Mouse (Mus musculus) MEL (cell line): ENCODE measurements around the gene Suclg2. TPM values are rescaled to one million over a fixed set of nuclear protein-coding genes. Genes with fewer than 3 reads are reported as not detected.

Source experiments
- DNase-seq: peaks from one replicate; pipeline ENCODE4 v3.0.0; 2011; ENCODE audit warnings: low read depth, low spot score
- H3K27ac ChIP-seq: 2 replicates; pipeline ENCODE4 v1.5.1; 2012; ENCODE audit warnings: low read depth, mild to moderate bottlenecking, control low read depth, low read length, moderate library complexity; ENCODE audit not compliant: control insufficient read depth
- H3K27me3 ChIP-seq, 2 experiments: fragments of 150-350 bp in 1 of 2; sonication (generic) in 1 of 2; 2 replicates each; pipeline ENCODE4 v1.6.1; 2012; ENCODE audit warnings: low read length in 2 of 2, mild to moderate bottlenecking in 2 of 2, improper control_type of control experiment in 1 of 2, moderate library complexity in 1 of 2; ENCODE audit not compliant: insufficient read depth in 2 of 2, control insufficient read depth in 1 of 2
- H3K36me3 ChIP-seq, 2 experiments: 2 replicates each; pipeline ENCODE4 v1.6.1; 2012 to 2014; ENCODE audit warnings: low read length in 2 of 2, improper control_type of control experiment in 1 of 2, inconsistent platforms in 1 of 2, mild to moderate bottlenecking in 1 of 2; ENCODE audit not compliant: insufficient read depth in 2 of 2, control insufficient read depth in 1 of 2
- H3K4me1 ChIP-seq, 2 experiments: fragments of 150-350 bp in 1 of 2; sonication (generic) in 1 of 2; 2 replicates each; pipeline ENCODE4 v1.6.1; 2012; ENCODE audit warnings: low read length in 2 of 2, improper control_type of control experiment in 1 of 2, mild to moderate bottlenecking in 1 of 2; ENCODE audit not compliant: insufficient read depth in 2 of 2, control insufficient read depth in 1 of 2
- H3K4me3 ChIP-seq, 2 experiments: fragments of 150-350 bp in 1 of 2; sonication (generic) in 1 of 2; 2 replicates each; pipeline ENCODE4 v1.5.1; 2012; ENCODE audit warnings: low read depth in 2 of 2, low read length in 2 of 2, mild to moderate bottlenecking in 2 of 2, moderate library complexity in 2 of 2, control low read depth in 1 of 2, improper control_type of control experiment in 1 of 2; ENCODE audit not compliant: control insufficient read depth in 1 of 2, insufficient read depth in 1 of 2
- H3K79me2 ChIP-seq: 2 replicates; pipeline ENCODE4 v1.6.1; 2012; ENCODE audit warnings: mild to moderate bottlenecking, low read length, moderate library complexity; ENCODE audit not compliant: control insufficient read depth, poor library complexity, insufficient read depth
- H3K9ac ChIP-seq: 2 replicates; pipeline ENCODE4 v1.6.1; 2012; ENCODE audit warnings: low read depth, mild to moderate bottlenecking, control low read depth, low read length, moderate library complexity; ENCODE audit not compliant: control insufficient read depth, poor library complexity, severe bottlenecking
- H3K9me3 ChIP-seq: fragments of 150-350 bp; sonication (generic); replicated peaks from 2 replicates; pipeline ENCODE4 v1.6.1; 2012; ENCODE audit warnings: mild to moderate bottlenecking, low read length, improper control_type of control experiment, moderate library complexity; ENCODE audit not compliant: insufficient read depth
- CHD1 ChIP-seq: IDR thresholded peaks from 2 replicates; pipeline ENCODE4 v1.6.1; 2012; ENCODE audit warnings: low read depth, mild to moderate bottlenecking, inconsistent platforms, low read length, improper control_type of control experiment
- CHD2 ChIP-seq: IDR thresholded peaks from 2 replicates; pipeline ENCODE4 v1.6.1; 2011; ENCODE audit warnings: low read length, improper control_type of control experiment
- E2F4 ChIP-seq: IDR thresholded peaks from 2 replicates; pipeline ENCODE4 v1.6.1; 2011; ENCODE audit warnings: low read depth, low read length, improper control_type of control experiment, borderline replicate concordance
- ELF1 ChIP-seq: IDR thresholded peaks from 2 replicates; pipeline ENCODE4 v1.6.1; 2014; ENCODE audit warnings: low read depth, mild to moderate bottlenecking, inconsistent platforms, low read length, improper control_type of control experiment, moderate library complexity
- EP300 ChIP-seq, 2 experiments: IDR thresholded peaks; 2 replicates each; pipeline ENCODE4 v1.6.1; 2011; ENCODE audit warnings: improper control_type of control experiment in 2 of 2, low read length in 2 of 2, low read depth in 1 of 2, mild to moderate bottlenecking in 1 of 2
- ETS1 ChIP-seq: IDR thresholded peaks from 2 replicates; pipeline ENCODE4 v1.6.1; 2012; ENCODE audit warnings: low read depth, mild to moderate bottlenecking, inconsistent platforms, low read length, improper control_type of control experiment, moderate library complexity
- GABPA ChIP-seq: IDR thresholded peaks from 2 replicates; pipeline ENCODE4 v1.6.1; 2012; ENCODE audit warnings: low read depth, mild to moderate bottlenecking, inconsistent platforms, low read length, improper control_type of control experiment, moderate library complexity
- HCFC1 ChIP-seq: IDR thresholded peaks from 2 replicates; pipeline ENCODE4 v1.6.1; 2012; ENCODE audit warnings: low read depth, mild to moderate bottlenecking, inconsistent platforms, low read length, improper control_type of control experiment, moderate library complexity
- MEF2A ChIP-seq: IDR thresholded peaks from 2 replicates; pipeline ENCODE4 v1.6.1; 2014; ENCODE audit warnings: low read depth, mild to moderate bottlenecking, inconsistent platforms, low read length, improper control_type of control experiment; ENCODE audit not compliant: poor library complexity, insufficient replicate concordance, severe bottlenecking; ENCODE audit errors: extremely low read depth
- MXI1 ChIP-seq: IDR thresholded peaks from 2 replicates; pipeline ENCODE4 v1.6.1; 2011; ENCODE audit warnings: mild to moderate bottlenecking, low read depth, low read length, improper control_type of control experiment
- MYB ChIP-seq: IDR thresholded peaks from 2 replicates; pipeline ENCODE4 v1.6.1; 2011; ENCODE audit warnings: mild to moderate bottlenecking, low read depth, low read length, improper control_type of control experiment
- POLR2A ChIP-seq, 2 experiments: IDR thresholded peaks; 2 replicates each; pipeline ENCODE4 v1.6.1; 2011 to 2012; ENCODE audit warnings: low read length in 2 of 2, mild to moderate bottlenecking in 2 of 2, control low read depth in 1 of 2, improper control_type of control experiment in 1 of 2, low read depth in 1 of 2, moderate library complexity in 1 of 2; ENCODE audit not compliant: control insufficient read depth in 1 of 2, insufficient read depth in 1 of 2, poor library complexity in 1 of 2
- RCOR1 ChIP-seq: IDR thresholded peaks from 2 replicates; pipeline ENCODE4 v1.6.1; 2012; ENCODE audit warnings: low read depth, mild to moderate bottlenecking, inconsistent platforms, low read length, improper control_type of control experiment
- TAL1 ChIP-seq: IDR thresholded peaks from 2 replicates; pipeline ENCODE4 v1.6.1; 2012; ENCODE audit warnings: mild to moderate bottlenecking, inconsistent platforms, low read length, moderate library complexity, mixed read lengths
- TBP ChIP-seq: IDR thresholded peaks from 2 replicates; pipeline ENCODE4 v1.8.0; 2011; ENCODE audit warnings: low read depth, low read length, improper control_type of control experiment
- ZC3H11A ChIP-seq: IDR thresholded peaks from 2 replicates; pipeline ENCODE4 v1.6.1; 2012; ENCODE audit warnings: low read depth, mild to moderate bottlenecking, inconsistent platforms, low read length, improper control_type of control experiment
- polyA plus RNA-seq, 2 experiments: library from polyadenylated mRNA; stranded (reverse) in 1 of 2; unstranded in 1 of 2; fragments of >175 nt in 1 of 2; fragments of >200 nt in 1 of 2; gene quantifications; 2 replicates each; pipeline versions ENCODE4 v1.2.1 to v1.2.4; 2012; ENCODE audit warnings: low replicate concordance in 2 of 2, low read depth in 1 of 2; ENCODE audit not compliant: insufficient read length in 2 of 2, insufficient read depth in 1 of 2, missing spikeins in 1 of 2
- total RNA-seq: library from RNA; depleted of rRNA; stranded (reverse); fragments of 300-350 nt; gene quantifications from 2 replicates; pipeline ENCODE4 v1.2.3, GENCODE M21; 2012

Gene Suclg2
- total and polyA plus RNA-seq, 3 experiments, result 40.0 to 46.5 TPM; not detected in 1

- DNase-seq, result peak; percentile 34
- Histone ChIP-seq H3K36me3 (peaks cover 2 to 7% of the 10 kb centered on the region in 2 experiments), H3K27me3 (no peaks in the 10 kb centered on the region), H3K79me2 (no peaks in the 10 kb centered on the region; the same call in 1 of the 2 replicates), H3K27ac (no peak overlapping the region), H3K9ac (no peak overlapping the region), H3K9me3 (no peaks in the 10 kb centered on the region), H3K4me1 (peaks cover 10 to 11% of the 10 kb centered on the region in 2 experiments), H3K4me3 (no peak overlapping the region)
- TF ChIP-seq ELF1, result no peak
- TF ChIP-seq MXI1, result no peak
- no peak for TF ChIP-seq ETS1
- TF ChIP-seq EP300 (IDR thresholded peaks at IDR 0.05; ENCODE audit: low read depth in 1 of 2, low read length in 2 of 2), result 0 out of 4 replicates have a peak, but pooled peaks of 1 of the 2 experiments have one; percentile 18
- peak; percentile 27; the same call in 1 of the 2 replicates for TF ChIP-seq RCOR1
- no peak for TF ChIP-seq HCFC1
- TF ChIP-seq POLR2A (IDR thresholded peaks at IDR 0.05; ENCODE audit: control insufficient read depth in 1 of 2, insufficient read depth in 1 of 2, low read depth in 1 of 2, low read length in 2 of 2, poor library complexity in 1 of 2), result no peak
- TF ChIP-seq GABPA, result no peak
- TF ChIP-seq TBP, result no peak
- no peak for TF ChIP-seq MEF2A
- no peak for TF ChIP-seq MYB
- no peak for TF ChIP-seq ZC3H11A
- TF ChIP-seq E2F4, result no peak
- no peak for TF ChIP-seq CHD1
Measured at GRCm38 (mm10) chr6:95618434-95618833, 100.2 kb downstream of the Suclg2 start.

DNA sequence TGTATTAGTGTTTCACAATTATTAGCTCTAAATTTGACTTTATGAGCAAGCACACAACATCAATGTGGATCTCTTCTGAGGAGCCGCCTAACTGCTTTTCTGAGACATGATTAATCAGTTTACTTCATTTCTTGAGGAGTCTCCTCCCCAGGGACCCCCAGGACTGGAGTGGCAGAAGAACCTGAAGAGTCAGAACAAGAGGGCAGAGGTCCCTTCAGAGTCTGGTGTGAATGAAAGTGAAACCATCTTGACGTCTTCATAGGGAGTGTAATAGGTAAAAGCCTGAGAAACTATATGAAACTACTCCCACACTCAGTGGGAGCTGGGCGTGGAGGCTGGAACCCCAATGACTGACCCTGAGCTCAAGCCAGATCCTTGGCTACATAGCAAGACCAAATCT is 105.4 kb downstream of the Suclg2 start:
- Histone ChIP-seq H3K9ac (no peak overlapping the region), H3K36me3 (peaks cover 0 to 2% of the 10 kb centered on the region in 2 experiments; a peak in 2 of 4 replicates), H3K4me3 (no peak overlapping the region), H3K27me3 (no peaks in the 10 kb centered on the region), H3K27ac (no peak overlapping the region), H3K79me2 (no peaks in the 10 kb centered on the region; the same call in 1 of the 2 replicates), H3K4me1 (no peaks in the 10 kb centered on the region), H3K9me3 (no peaks in the 10 kb centered on the region)
- TF ChIP-seq CHD2 (no peak), MEF2A (no peak), TAL1 (no peak)
- DNase-seq, result no peak
